Mouse (Mus musculus): Measurements from ENCODE around the gene Krtap19-2.

- no peak for TF ChIP-seq CTCF (IDR thresholded peaks at IDR 0.05; ENCODE audit: low read depth)
- no peak for TF ChIP-seq EP300 (IDR thresholded peaks at IDR 0.05; ENCODE audit: low read depth)
These were observed 10.9 kb upstream of the Krtap19-2 start, which contains the start of gene Krtap19-4 for GRCm38 (mm10) chr16:88884989-88885388.

All from liver, embryonic 14.5 days (tissue).